Mouse (Mus musculus) heart, embryonic 14.5 days (tissue): ENCODE data around the gene Recql. TPM values are rescaled to one million over a fixed set of nuclear protein-coding genes. Genes with fewer than 3 reads are reported as not detected.

Experiments
- ATAC-seq: fragments of 200-750 bp; cut with Nextera tagmentation; 2 replicates; pipeline ENCODE4 v1.8.0; 2017; ENCODE audit warnings: low read depth, moderate TSS enrichment; ENCODE audit not compliant: insufficient number of reproducible peaks, insufficient read depth, low FRiP score
- H3K27ac ChIP-seq, 2 experiments: fragments of 200-500 bp in 1 of 2; fragments of 300-500 bp in 1 of 2; sonication (generic) in 1 of 2; replicated peaks in 1 of 2; 2 replicates each; pipeline ENCODE4 v1.5.1; 2012 to 2014; ENCODE audit warnings: low read depth in 2 of 2, low read length in 2 of 2, control low read depth in 1 of 2, mild to moderate bottlenecking in 1 of 2, mixed read lengths in 1 of 2; ENCODE audit not compliant: control insufficient read depth in 1 of 2, insufficient read depth in 1 of 2
- H3K27me3 ChIP-seq: fragments of 300-500 bp; sonication (generic); 2 replicates; pipeline ENCODE4 v1.6.1; 2014; ENCODE audit warnings: mild to moderate bottlenecking, low read length, control low read depth; ENCODE audit not compliant: control insufficient read depth, insufficient read depth
- H3K36me3 ChIP-seq: fragments of 300-500 bp; sonication (generic); 2 replicates; pipeline ENCODE4 v1.6.1; 2014; ENCODE audit warnings: mild to moderate bottlenecking, control low read depth, low read length, mixed read lengths; ENCODE audit not compliant: control insufficient read depth, insufficient read depth
- H3K4me1 ChIP-seq, 2 experiments: fragments of 200-500 bp in 1 of 2; fragments of 300-500 bp in 1 of 2; sonication (generic) in 1 of 2; 2 replicates each; pipeline ENCODE4 v1.6.1; 2012 to 2014; ENCODE audit warnings: low read length in 2 of 2, control low read depth in 1 of 2, mixed read lengths in 1 of 2; ENCODE audit not compliant: control insufficient read depth in 2 of 2, insufficient read depth in 2 of 2
- H3K4me2 ChIP-seq: fragments of 300-500 bp; sonication (generic); 2 replicates; pipeline ENCODE4 v1.6.1; 2014; ENCODE audit warnings: mild to moderate bottlenecking, low read length
- H3K4me3 ChIP-seq, 2 experiments: fragments of 200-500 bp in 1 of 2; fragments of 300-500 bp in 1 of 2; sonication (generic) in 1 of 2; 2 replicates each; pipeline ENCODE4 v1.5.1; 2012 to 2014; ENCODE audit warnings: low read length in 2 of 2, mild to moderate bottlenecking in 2 of 2, control low read depth in 1 of 2, low read depth in 1 of 2, moderate library complexity in 1 of 2; ENCODE audit not compliant: control insufficient read depth in 1 of 2, insufficient read depth in 1 of 2
- H3K9ac ChIP-seq: fragments of 300-500 bp; sonication (generic); 2 replicates; pipeline ENCODE4 v1.6.1; 2014; ENCODE audit warnings: mild to moderate bottlenecking, low read length
- H3K9me3 ChIP-seq: fragments of 300-500 bp; sonication (generic); 2 replicates; pipeline ENCODE4 v1.6.1; 2016; ENCODE audit warnings: low read length, control low read depth; ENCODE audit not compliant: control insufficient read depth
- WGBS: fragments of 180-500 bp; shearing (Covaris S2); extraction: QIAGEN DNeasy Blood & Tissue Kit; methylation state at CpG from one replicate; pipeline ENCODE4 v1.1.7; 2014; 5-methylcytosine and 5-hydroxymethylcytosine counted together
- polyA plus RNA-seq: library from polyadenylated mRNA; unstranded; fragments of >200 nt; fragmentation: Nextera tagmentation; extraction: Ambion mirVana; gene quantifications from 2 replicates; pipeline ENCODE4 v1.2.1, GENCODE M21; 2014

Gene Recql
- polyA plus RNA-seq, 1 experiment from 2014 or later = 18.1 TPM

GRCm38 (mm10) chr6:142395756-142396155, 8.9 kb upstream of the Recql start:
- ATAC-seq = no peak
- Histone ChIP-seq H3K36me3 (peaks cover 48% of the 10 kb centered on the region), H3K27me3 (no peaks in the 10 kb centered on the region), H3K4me3 (no peak overlapping the region), H3K9ac (no peak overlapping the region), H3K9me3 (no peaks in the 10 kb centered on the region), H3K4me2 (no peak overlapping the region), H3K27ac (no peak overlapping the region), H3K4me1 (no peaks in the 10 kb centered on the region; a peak in 1 of 4 replicates)
- WGBS = 90% methylated on average over 6 of the region's 6 CpGs

- Histone ChIP-seq H3K4me2 (no peak overlapping the region), H3K36me3 (peaks cover 39% of the 10 kb centered on the region), H3K9me3 (no peaks in the 10 kb centered on the region), H3K4me3 (no peak overlapping the region), H3K9ac (no peak overlapping the region), H3K27ac (no peak overlapping the region), H3K4me1 (no peaks in the 10 kb centered on the region; a peak in 1 of 4 replicates), H3K27me3 (no peaks in the 10 kb centered on the region)
- no peak for ATAC-seq
- 74% methylated on average over 5 of the region's 5 CpGs for WGBS
Measured at GRCm38 (mm10) chr6:142394669-142395068, 7.8 kb upstream of the Recql start.

GRCm38 (mm10) chr6:142392312-142392711, 5.4 kb upstream of the Recql start:
- H3K4me3 ChIP-seq = no peak overlapping the region
- H3K9me3 ChIP-seq = no peaks in the 10 kb centered on the region
- ATAC-seq = no peak
- WGBS = 49% methylated on average over 5 of the region's 5 CpGs
- no peak overlapping the region for H3K4me2 ChIP-seq
- H3K9ac ChIP-seq = no peak overlapping the region
- H3K36me3 ChIP-seq = peaks cover 39% of the 10 kb centered on the region
- H3K27me3 ChIP-seq = no peaks in the 10 kb centered on the region
- no peak overlapping the region for H3K27ac ChIP-seq
- peaks cover 0 to 15% of the 10 kb centered on the region in 2 experiments; a peak in 2 of 4 replicates for H3K4me1 ChIP-seq

GRCm38 (mm10) chr6:142389101-142389500, 2.2 kb upstream of the Recql start:
- Histone ChIP-seq H3K27ac (no peak overlapping the region), H3K27me3 (no peaks in the 10 kb centered on the region), H3K9me3 (no peaks in the 10 kb centered on the region), H3K4me3 (no peak overlapping the region), H3K9ac (no peak overlapping the region), H3K4me2 (no peak overlapping the region), H3K36me3 (peaks cover 14% of the 10 kb centered on the region), H3K4me1 (peaks cover 0 to 19% of the 10 kb centered on the region in 2 experiments; a peak in 2 of 4 replicates)
- no peak for ATAC-seq
- 74% methylated on average over 2 of the region's 2 CpGs for WGBS

GRCm38 (mm10) chr6:142387755-142388271, 926 bp upstream of the Recql start:
- Histone ChIP-seq H3K9me3 (no peaks in the 10 kb centered on the region), H3K27ac (peak overlapping the region in 1 of 2 experiments; percentile 26; a peak in 1 of 4 replicates), H3K36me3 (0 out of 2 replicates have a peak, but pooled peaks cover 5% of the 10 kb centered on the region), H3K4me1 (peaks cover 0 to 19% of the 10 kb centered on the region in 2 experiments; a peak in 2 of 4 replicates), H3K27me3 (no peaks in the 10 kb centered on the region), H3K9ac (peak overlapping the region; percentile 84), H3K4me2 (peak overlapping the region; percentile 78), H3K4me3 (peak overlapping the region; percentile 98 to 99)
- 9% methylated on average over 8 of the region's 8 CpGs for WGBS
- ATAC-seq = no peak

- no peaks in the 10 kb centered on the region for H3K9me3 ChIP-seq
- H3K4me3 ChIP-seq = peak overlapping the region; percentile 98 to 99
- WGBS = 4% methylated on average over 31 of the region's 31 CpGs
- no peaks in the 10 kb centered on the region for H3K27me3 ChIP-seq
- peaks cover 5% of the 10 kb centered on the region; the same call in 1 of the 2 replicates for H3K36me3 ChIP-seq
- no peak overlapping the region for H3K27ac ChIP-seq
- H3K9ac ChIP-seq = peak overlapping the region; percentile 84
- H3K4me2 ChIP-seq = peak overlapping the region; percentile 78
- peak; percentile 46 for ATAC-seq
- peaks cover 0 to 19% of the 10 kb centered on the region in 2 experiments; a peak in 2 of 4 replicates for H3K4me1 ChIP-seq
Measured at GRCm38 (mm10) chr6:142386285-142387010, 439 bp downstream of the Recql start.

- no peak overlapping the region for H3K4me2 ChIP-seq
- H3K9ac ChIP-seq = no peak overlapping the region
- no peak overlapping the region for H3K4me3 ChIP-seq
- H3K9me3 ChIP-seq = no peaks in the 10 kb centered on the region
- WGBS = 89% methylated on average over 9 of the region's 9 CpGs
- peaks cover 5% of the 10 kb centered on the region; the same call in 1 of the 2 replicates for H3K36me3 ChIP-seq
- H3K4me1 ChIP-seq = peaks cover 0 to 19% of the 10 kb centered on the region in 2 experiments; a peak in 2 of 4 replicates
- H3K27ac ChIP-seq = no peak overlapping the region
- H3K27me3 ChIP-seq = no peaks in the 10 kb centered on the region
- ATAC-seq = no peak
Measured at GRCm38 (mm10) chr6:142384521-142384920, 2.4 kb downstream of the Recql start.
